Mouse (Mus musculus) left cerebral cortex, adult 11 months (tissue): ENCODE measurements around the gene Kbtbd4.

Experiments
- DNase-seq: peaks from one replicate; pipeline ENCODE4 v3.0.0; 2022; ENCODE audit warnings: low spot score

Gene Kbtbd4

GRCm38 (mm10) chr2:90958856-90959255 is 54.3 kb downstream of the Kbtbd4 start:
- no peak for DNase-seq

GRCm38 (mm10) chr2:90960012-90960411 is 55.5 kb downstream of the Kbtbd4 start:
- no peak for DNase-seq
